Mouse (Mus musculus) hindbrain, postnatal 0 days (tissue): ENCODE measurements around the gene Gbp10. TPM values are rescaled to one million over a fixed set of nuclear protein-coding genes. Genes with fewer than 3 reads are reported as not detected.
"Not testable (repeated sequence)": the region's sequence is repeated elsewhere in the genome, so short reads cannot be mapped to it uniquely, and the experiment has no call there.

Experiments used
- ATAC-seq: fragments of 200-750 bp; cut with Nextera tagmentation; 2 replicates; pipeline ENCODE4 v1.8.0; 2017; ENCODE audit warnings: mild to moderate bottlenecking, moderate TSS enrichment, moderate library complexity
- DNase-seq: peaks from one replicate; pipeline ENCODE4 v3.0.0-alpha.2; 2015; ENCODE audit warnings: low spot score
- H3K27ac ChIP-seq: fragments of 300-500 bp; sonication (generic); 2 replicates; pipeline ENCODE4 v1.5.1; 2014; ENCODE audit warnings: mild to moderate bottlenecking
- H3K27me3 ChIP-seq: fragments of 300-500 bp; sonication (generic); 2 replicates; pipeline ENCODE4 v1.6.1; 2014; ENCODE audit warnings: low read length, mixed read lengths; ENCODE audit not compliant: insufficient read depth
- H3K36me3 ChIP-seq: fragments of 300-500 bp; sonication (generic); 2 replicates; pipeline ENCODE4 v1.6.1; 2014; ENCODE audit warnings: low read length, mixed read lengths; ENCODE audit not compliant: insufficient read depth
- H3K4me1 ChIP-seq: fragments of 300-500 bp; sonication (generic); 2 replicates; pipeline ENCODE4 v1.6.1; 2014; ENCODE audit warnings: antibody characterized with exemption, low read length, mixed read lengths; ENCODE audit not compliant: insufficient read depth
- H3K4me2 ChIP-seq: fragments of 300-500 bp; sonication (generic); 2 replicates; pipeline ENCODE4 v1.6.1; 2014; ENCODE audit warnings: low read depth, mild to moderate bottlenecking, low read length, moderate library complexity, mixed read lengths
- H3K4me3 ChIP-seq: fragments of 300-500 bp; sonication (generic); 2 replicates; pipeline ENCODE4 v1.5.1; 2014; ENCODE audit warnings: low read length
- H3K9ac ChIP-seq: fragments of 300-500 bp; sonication (generic); replicated peaks from 2 replicates; pipeline ENCODE4 v1.6.1; 2014; ENCODE audit warnings: mild to moderate bottlenecking, low read length, moderate library complexity, mixed read lengths
- H3K9me3 ChIP-seq: fragments of 300-500 bp; sonication (generic); 2 replicates; pipeline ENCODE4 v1.6.1; 2016; ENCODE audit warnings: low read length, mixed read lengths
- CTCF ChIP-seq: IDR thresholded peaks from 2 replicates; pipeline ENCODE4 v1.5.1; 2016; ENCODE audit warnings: antibody characterized with exemption, control low read depth, low read depth
- WGBS: fragments of 180-500 bp; shearing (Covaris S2); extraction: QIAGEN DNeasy Blood & Tissue Kit; methylation state at CpG from one replicate; pipeline ENCODE4 v1.1.7; 2014; 5-methylcytosine and 5-hydroxymethylcytosine counted together
- polyA plus RNA-seq: library from polyadenylated mRNA; unstranded; fragments of >200 nt; fragmentation: Nextera tagmentation; extraction: Ambion mirVana; gene quantifications from 2 replicates; pipeline ENCODE4 v1.2.1, GENCODE M21; 2015
- total RNA-seq: library from RNA; depleted of rRNA; stranded (reverse); fragments of >200 nt; gene quantifications from 2 replicates; pipeline ENCODE4 v1.2.3, GENCODE M21; 2014; rRNA removed

Gene Gbp10
- total and polyA plus RNA-seq, 2 experiments from 2014 or later, result 0.61 to 1.6 TPM

- not testable (repeated sequence) for H3K27me3 ChIP-seq, H3K4me1 ChIP-seq, ATAC-seq, H3K4me2 ChIP-seq, H3K9ac ChIP-seq, DNase-seq, H3K27ac ChIP-seq, H3K4me3 ChIP-seq, H3K9me3 ChIP-seq, H3K36me3 ChIP-seq
Observed at GRCm38 (mm10) chr5:105197915-105198560, 41.3 kb downstream of the Gbp10 start.

GRCm38 (mm10) chr5:105196308-105196707 is 43.0 kb downstream of the Gbp10 start:
- peak; percentile 71 for ATAC-seq

GRCm38 (mm10) chr5:105192536-105192935 is 46.8 kb downstream of the Gbp10 start:
- not testable (repeated sequence) for H3K9me3 ChIP-seq, H3K9ac ChIP-seq, H3K4me2 ChIP-seq, ATAC-seq, H3K27ac ChIP-seq, H3K27me3 ChIP-seq, H3K4me3 ChIP-seq, DNase-seq, H3K4me1 ChIP-seq, H3K36me3 ChIP-seq
- WGBS, result 90% methylated on average over 2 of the region's 2 CpGs

More at GRCm38 (mm10) chr5:105196308-105196707, 43.0 kb downstream of the Gbp10 start:
- 66% methylated on average over 5 of the region's 5 CpGs for WGBS
- not testable (repeated sequence) for H3K36me3 ChIP-seq, H3K27me3 ChIP-seq, H3K4me3 ChIP-seq, H3K4me2 ChIP-seq, H3K4me1 ChIP-seq, H3K9me3 ChIP-seq, H3K9ac ChIP-seq, H3K27ac ChIP-seq
- DNase-seq, result peak; percentile 1

- Histone ChIP-seq H3K27me3 (no peaks in the 10 kb centered on the region), H3K27ac (no peak overlapping the region), H3K4me2 (no peak overlapping the region), H3K9ac (no peak overlapping the region), H3K36me3 (no peaks in the 10 kb centered on the region), H3K9me3 (no peaks in the 10 kb centered on the region), H3K4me3 (no peak overlapping the region), H3K4me1 (no peaks in the 10 kb centered on the region)
- ATAC-seq (no peak), DNase-seq (no peak)
- TF ChIP-seq CTCF, result no peak
Observed at GRCm38 (mm10) chr5:105181446-105181845, 57.9 kb downstream of the Gbp10 start.

Other genes starting within 250 kb of the Gbp10 start
- gene Gbp9, start 100.0 kb downstream of the Gbp10 start, total RNA-seq, result 2.1 and 2.4 TPM in 2 replicates
- gene Gbp9, start 100.0 kb downstream of the Gbp10 start, polyA plus RNA-seq, result 1.7 TPM in 2 replicates
- 1.3 TPM in 1 of 2 replicates, not detected in the other for gene Gbp8, start 100.0 kb downstream of the Gbp10 start, total RNA-seq
- gene Gbp8, start 100.0 kb downstream of the Gbp10 start, polyA plus RNA-seq, result 0.33 and 0.40 TPM in 2 replicates
- 1.6 and 1.9 TPM in 2 replicates for gene Gbp4, start 99.9 kb downstream of the Gbp10 start, total RNA-seq
- 0.63 and 1.1 TPM in 2 replicates for gene Gbp4, start 99.9 kb downstream of the Gbp10 start, polyA plus RNA-seq
- 0.47 TPM in 1 of 2 replicates, not detected in the other for gene Gm43302, start 54.2 kb upstream of the Gbp10 start, total RNA-seq
- not detected in 2 replicates for gene Gm43302, start 54.2 kb upstream of the Gbp10 start, polyA plus RNA-seq
- gene Gbp6, start 54.2 kb upstream of the Gbp10 start, total RNA-seq, result 2.3 and 3.9 TPM in 2 replicates
- 2.1 and 3.0 TPM in 2 replicates for gene Gbp6, start 54.2 kb upstream of the Gbp10 start, polyA plus RNA-seq
- 48.4 and 49.9 TPM in 2 replicates for gene Lrrc8b, start 176.2 kb upstream of the Gbp10 start, total RNA-seq
- gene Lrrc8b, start 176.2 kb upstream of the Gbp10 start, polyA plus RNA-seq, result 15.3 and 17.3 TPM in 2 replicates